Mouse (Mus musculus) stomach, postnatal 0 days (tissue): ENCODE measurements around the gene Pms1.
A peak's percentile ranks its signal among the peaks of the same experiment; 100 is the strongest.

ENCODE experiments used
- CTCF ChIP-seq: IDR thresholded peaks from 2 replicates; pipeline ENCODE4 v1.5.1; 2016; ENCODE audit warnings: antibody characterized with exemption, low read depth, mild to moderate bottlenecking, moderate library complexity
- EP300 ChIP-seq: optimal IDR thresholded peaks from 2 replicates; pipeline ENCODE3; 2016; ENCODE audit warnings: antibody characterized with exemption

DNA sequence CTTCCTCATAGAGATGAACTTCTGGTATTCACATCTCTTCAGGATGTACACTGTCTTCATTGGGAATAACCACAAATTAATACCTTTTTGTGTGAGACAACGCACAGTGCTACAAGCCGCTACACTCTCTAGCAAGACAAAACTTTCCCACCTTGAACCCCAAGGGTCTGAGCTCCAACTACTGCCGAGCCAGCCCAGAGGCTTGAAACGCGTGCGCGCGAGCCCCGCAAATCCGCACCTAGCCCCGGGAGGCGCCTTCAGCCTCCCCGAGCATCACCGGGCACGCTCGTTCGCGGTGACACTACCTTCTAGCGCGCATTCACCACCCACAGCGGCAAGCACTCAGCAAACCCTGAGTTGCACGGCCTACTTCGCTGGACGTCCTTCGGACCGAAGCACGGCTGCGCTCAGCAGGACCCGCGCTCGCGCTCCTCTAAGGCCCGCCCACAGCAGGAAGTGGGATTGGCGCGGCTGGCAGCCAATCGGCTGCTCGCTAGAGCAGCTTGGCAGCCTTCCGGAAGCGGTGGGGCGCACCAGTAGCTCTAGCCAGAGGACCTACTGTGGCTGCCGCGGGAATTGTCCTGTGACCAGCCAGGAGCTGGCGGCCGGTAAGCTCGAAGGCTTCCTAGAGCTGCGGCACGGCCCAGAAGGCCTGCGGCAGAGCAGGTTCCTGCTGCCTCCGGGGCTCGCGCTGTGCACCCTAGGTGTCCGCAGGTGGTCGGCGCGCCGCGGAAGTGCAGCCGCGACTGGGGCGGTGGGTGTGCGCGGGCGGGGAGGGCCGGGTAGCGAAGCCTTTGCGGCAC lies at the start of gene Pms1, which contains the start of the genes Ormdl1 and Gm28778:
- TF ChIP-seq CTCF (peak; percentile 21; the same call in 1 of the 2 replicates), EP300 (no peak)
